Mouse (Mus musculus): ENCODE measurements around the gene Ciapin1.

DNA sequence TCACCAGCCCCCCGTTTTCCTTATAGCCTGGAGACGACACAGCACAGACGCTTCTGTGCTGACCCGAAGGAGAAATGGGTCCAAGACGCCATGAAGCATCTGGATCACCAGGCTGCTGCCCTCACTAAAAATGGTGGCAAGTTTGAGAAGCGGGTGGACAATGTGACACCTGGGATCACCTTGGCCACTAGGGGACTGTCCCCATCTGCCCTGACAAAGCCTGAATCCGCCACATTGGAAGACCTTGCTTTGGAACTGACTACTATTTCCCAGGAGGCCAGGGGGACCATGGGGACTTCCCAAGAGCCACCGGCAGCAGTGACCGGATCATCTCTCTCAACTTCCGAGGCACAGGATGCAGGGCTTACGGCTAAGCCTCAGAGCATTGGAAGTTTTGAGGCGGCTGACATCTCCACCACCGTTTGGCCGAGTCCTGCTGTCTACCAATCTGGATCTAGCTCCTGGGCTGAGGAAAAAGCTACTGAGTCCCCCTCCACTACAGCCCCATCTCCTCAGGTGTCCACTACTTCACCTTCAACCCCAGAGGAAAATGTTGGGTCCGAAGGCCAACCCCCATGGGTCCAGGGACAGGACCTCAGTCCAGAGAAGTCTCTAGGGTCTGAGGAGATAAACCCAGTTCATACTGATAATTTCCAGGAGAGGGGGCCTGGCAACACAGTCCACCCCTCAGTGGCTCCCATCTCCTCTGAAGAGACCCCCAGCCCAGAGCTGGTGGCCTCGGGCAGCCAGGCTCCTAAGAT, 58.4 kb downstream of the Ciapin1 start:
- TF ChIP-seq TAL1 (IDR thresholded peaks at IDR 0.05; ENCODE audit: low read length): no peak
- TF ChIP-seq GATA1 (IDR thresholded peaks at IDR 0.05; ENCODE audit: low read length): no peak

Measured in erythroblast, embryonic 14.5 days (primary cell).